Mouse (Mus musculus): Measurements from ENCODE around the gene Ablim1.

- TF ChIP-seq CTCF (IDR thresholded peaks at IDR 0.05; ENCODE audit: insufficient read depth, low read depth, low read length) (no peak), POLR2A (IDR thresholded peaks at IDR 0.05; ENCODE audit: insufficient read depth, low read depth, low read length) (no peak)
Measured at GRCm38 (mm10) chr19:57362586-57362985, 47.9 kb upstream of the Ablim1 start.
